Mouse (Mus musculus) erythroid progenitor cell, adult 5-6 weeks (primary cell): ENCODE results near the gene Intu. TPM values are rescaled to one million over a fixed set of nuclear protein-coding genes. Genes with fewer than 3 reads are reported as not detected.

Source experiments
- ATAC-seq: replicated peaks from 2 replicates; pipeline ENCODE4 v1.8.0; 2016; ENCODE audit warnings: moderate number of reproducible peaks, mild to moderate bottlenecking, moderate TSS enrichment, inconsistent platforms; ENCODE audit not compliant: poor library complexity, low FRiP score, severe bottlenecking
- total RNA-seq, 2 experiments: library from RNA; stranded (forward) in 1 of 2; stranded (reverse) in 1 of 2; fragments of 150-400 nt in 1 of 2; fragments of 186-747, 209-891 nt in 1 of 2; gene quantifications; 2 replicates each; pipeline versions ENCODE4 v1.2.3 to v1.2.4; 2015 to 2017; ENCODE audit warnings: low replicate concordance in 2 of 2

Intu gene
- total RNA-seq (2015; ENCODE audit: low replicate concordance) (under 0.01 and 0.72 TPM in 2 replicates), total RNA-seq (2017; ENCODE audit: low replicate concordance) (7.4 TPM in 1 of 2 replicates, not detected in the other)

DNA sequence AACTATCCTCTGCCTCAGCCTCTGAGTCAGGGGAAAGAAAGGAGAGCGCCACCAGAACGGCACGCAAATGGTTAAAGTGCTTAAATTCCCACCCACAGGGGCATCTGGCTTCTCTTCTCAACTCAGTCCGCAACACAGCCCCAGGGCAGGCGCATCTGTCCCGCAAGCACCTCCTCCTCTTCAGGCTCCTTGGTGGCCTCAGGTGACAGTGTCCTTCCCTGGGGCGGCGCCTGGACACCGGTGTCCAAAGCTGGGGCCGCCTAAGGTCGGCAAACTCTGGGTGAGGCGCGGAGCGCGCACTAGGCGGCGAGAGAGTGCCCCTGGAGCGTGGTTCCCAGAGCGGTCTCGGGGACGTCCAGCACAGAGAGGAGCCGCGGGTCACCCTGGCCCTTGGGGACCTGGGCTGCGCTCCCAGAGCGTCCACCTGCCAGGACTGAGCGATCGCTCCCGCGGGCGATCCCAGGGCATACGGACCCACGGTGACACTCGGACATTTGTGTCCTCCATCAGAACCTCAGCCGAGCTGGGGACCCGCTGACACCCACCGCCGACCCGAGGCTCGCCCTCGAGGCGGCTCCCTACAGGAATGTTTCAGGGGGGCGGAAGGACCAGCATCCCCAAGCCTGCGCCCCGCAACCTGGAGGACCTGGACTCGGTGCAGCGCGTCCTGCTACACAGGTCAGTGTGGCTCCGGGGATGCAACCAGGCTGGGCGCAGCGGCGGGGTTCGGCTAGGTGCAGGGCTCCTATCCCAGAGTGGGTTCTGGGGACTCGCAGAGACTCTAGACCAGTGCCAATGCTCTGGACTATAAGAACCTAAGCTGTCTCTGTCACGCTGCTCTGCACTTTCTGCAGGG lies at the start of gene Intu:
Intu (plus strand) TSS at position 1 of the 856 bp plus-strand sequence.
- ATAC-seq = no peak

GRCm38 (mm10) chr3:40483221-40483654 lies 47.8 kb upstream of the Intu start:
- ATAC-seq = no peak

GRCm38 (mm10) chr3:40487381-40487780 lies 43.7 kb upstream of the Intu start:
- no peak for ATAC-seq

GRCm38 (mm10) chr3:40491742-40492141 lies 39.3 kb upstream of the Intu start:
- no peak for ATAC-seq

DNA sequence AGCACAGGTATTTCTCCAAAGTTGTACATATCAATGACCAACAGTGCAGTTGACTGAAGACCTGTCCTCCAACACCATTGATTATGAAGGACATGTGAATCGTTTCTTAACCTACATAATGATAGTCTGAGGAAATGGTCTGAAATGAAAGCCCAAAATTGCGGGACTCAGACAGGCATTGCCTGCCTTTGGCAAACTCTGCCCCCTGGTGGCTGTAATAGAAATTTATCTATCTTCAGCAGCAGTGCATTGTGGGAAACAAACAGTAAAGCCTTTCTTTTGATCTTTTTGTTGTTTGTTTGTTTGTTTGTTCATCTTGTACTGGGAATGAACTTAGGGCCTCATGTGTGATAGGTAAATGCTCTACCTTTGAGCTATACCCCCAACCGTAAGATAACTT lies 32.2 kb upstream of the Intu start:
- no peak for ATAC-seq

GRCm38 (mm10) chr3:40500157-40500808 lies 30.8 kb upstream of the Intu start:
- no peak for ATAC-seq

DNA sequence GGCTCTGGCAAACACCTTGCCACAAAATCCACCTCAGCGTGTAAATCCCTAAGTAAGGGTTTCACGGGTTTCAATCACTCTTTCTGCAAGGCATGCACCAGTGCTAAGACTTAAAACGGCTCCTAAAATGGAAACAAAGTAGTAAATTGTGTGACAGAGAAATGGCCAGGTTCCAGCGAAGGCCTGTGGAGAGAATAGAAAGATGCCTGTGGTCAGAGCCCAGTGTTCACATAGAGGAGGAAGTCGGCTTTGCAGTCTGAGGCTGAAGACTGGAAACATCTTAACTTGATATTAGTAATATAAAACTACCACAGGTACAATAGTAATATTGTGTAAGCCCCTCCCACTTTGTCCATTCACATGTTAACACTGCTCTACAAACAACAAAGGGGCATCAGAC lies 26.7 kb upstream of the Intu start:
- ATAC-seq = no peak

DNA sequence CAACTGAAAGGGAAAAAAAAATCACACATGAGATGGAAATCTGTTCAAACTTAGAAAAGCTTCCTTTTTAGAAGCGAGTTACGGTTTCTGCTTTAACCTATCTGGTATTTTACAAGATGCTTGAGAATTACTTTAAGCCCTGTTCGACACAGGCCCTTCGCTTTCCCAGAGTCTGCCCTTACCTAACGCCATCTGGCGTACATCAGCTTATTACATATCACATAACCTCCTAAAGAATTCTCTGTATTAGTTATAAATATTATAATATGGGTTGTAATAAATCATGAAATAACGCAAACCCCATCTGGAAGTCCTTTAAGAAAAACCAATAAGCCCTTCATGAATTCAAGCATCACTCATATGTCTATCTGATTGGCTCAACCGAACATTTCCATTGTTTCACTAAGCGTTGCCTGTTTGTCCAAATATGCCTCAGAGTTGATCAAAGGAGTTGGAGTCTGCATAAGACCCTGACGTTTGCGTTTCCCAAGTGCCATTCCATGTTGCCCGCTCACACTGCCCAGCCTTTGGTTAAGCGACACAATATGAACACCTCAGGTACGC lies 25.6 kb upstream of the Intu start:
- no peak for ATAC-seq

GRCm38 (mm10) chr3:40508927-40509576 lies 22.0 kb upstream of the Intu start:
- ATAC-seq = no peak

DNA sequence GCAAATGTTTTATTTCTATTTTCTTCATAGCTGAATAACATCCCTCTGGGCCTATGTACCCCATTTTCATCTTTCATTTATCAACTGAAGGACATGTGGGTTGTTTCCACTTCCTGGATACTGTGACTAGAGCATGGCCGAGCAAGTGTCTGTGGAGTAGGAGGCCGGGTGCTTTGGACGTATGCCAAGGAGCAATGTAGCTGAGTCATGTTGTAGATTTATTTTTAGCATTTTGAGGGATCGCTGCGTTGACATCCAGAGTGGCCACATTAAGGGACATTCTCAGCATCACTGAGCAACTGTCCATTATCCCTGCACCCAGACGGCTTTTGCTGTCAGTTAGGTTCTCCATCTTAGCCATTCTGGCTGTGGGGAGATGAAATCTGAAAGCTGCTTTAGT lies 20.5 kb upstream of the Intu start:
- no peak for ATAC-seq

DNA sequence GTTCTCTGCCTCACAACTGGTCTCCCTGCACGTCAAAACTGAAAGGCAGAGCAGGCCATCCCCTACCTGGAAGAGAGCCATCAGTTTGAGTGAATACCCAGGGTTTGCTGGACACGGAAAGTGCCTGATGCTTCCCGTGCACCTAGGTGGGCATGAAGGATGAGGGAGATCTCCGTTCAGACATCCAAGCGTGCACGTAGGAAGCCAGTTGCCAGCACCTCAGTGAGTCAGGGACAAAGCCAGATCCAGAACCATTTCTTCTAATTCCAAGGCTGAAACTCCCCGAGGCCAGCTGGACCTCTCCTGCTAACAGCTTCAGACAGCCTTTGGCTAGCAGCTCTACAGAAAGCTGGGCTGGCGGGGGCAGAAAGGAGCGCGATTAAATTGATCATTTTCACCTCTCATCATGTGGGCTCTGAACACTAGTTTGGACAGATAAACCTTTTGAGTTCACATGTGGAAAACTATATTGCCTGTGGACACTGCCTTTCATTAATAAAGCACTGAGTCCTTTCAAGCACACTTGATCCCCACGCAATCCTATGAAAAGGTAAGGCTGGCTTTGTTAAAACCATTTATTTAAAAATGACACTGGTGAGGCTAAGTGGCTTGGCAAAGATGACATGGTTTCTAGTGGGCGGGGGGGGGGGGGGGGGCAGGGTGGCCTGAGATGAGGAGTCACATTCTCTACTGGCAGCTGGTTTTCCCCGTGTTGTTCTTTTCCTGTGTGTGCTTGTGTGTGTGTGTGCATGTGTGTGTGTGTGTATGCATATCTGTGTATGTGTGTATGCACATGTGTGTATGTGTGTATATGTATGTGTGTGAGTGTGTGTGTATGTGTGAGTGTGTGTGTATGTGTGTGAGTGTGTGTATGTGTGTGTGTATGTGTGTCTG lies 17.9 kb upstream of the Intu start:
- no peak for ATAC-seq

- ATAC-seq = no peak
These were observed 12.8 kb upstream of the Intu start for GRCm38 (mm10) chr3:40518240-40518639.

DNA sequence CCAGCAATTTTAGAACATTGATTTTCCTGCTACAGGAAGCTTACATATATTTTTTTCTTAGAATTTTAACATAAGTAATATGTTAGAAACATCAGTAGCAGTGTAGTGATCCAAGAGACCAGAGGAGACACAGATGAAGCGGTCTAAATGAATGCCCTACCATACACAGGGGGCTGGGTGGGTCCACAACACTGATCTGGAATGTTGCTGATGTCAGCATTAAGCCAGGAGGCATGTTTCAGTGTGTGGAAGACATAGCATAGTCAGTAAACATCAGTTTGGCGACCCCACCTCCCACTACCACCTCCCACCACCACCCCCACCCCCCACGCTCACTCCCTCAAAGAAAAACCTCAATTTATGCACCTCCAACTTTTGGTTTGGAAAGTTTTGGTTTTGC lies 11.5 kb upstream of the Intu start:
- no peak for ATAC-seq

DNA sequence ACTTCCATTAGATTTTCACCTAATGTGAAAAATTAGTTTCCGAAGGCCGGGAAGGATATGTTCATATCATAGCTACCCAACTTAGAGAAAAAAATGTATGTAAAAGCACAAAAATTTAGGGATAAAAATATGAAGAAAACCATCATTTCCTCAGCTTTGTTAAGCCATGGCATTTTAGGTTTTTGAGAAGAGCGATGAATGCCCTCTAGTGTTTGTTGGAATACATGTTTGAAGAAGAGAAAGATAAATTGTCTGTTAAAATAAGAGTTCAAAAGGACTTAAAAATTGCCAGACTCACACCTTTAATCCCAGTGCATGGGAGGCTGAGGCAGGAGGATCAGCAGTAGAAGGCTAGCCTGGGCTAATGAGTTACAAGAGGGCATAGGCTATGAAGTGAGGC lies 10.5 kb upstream of the Intu start:
- no peak for ATAC-seq

DNA sequence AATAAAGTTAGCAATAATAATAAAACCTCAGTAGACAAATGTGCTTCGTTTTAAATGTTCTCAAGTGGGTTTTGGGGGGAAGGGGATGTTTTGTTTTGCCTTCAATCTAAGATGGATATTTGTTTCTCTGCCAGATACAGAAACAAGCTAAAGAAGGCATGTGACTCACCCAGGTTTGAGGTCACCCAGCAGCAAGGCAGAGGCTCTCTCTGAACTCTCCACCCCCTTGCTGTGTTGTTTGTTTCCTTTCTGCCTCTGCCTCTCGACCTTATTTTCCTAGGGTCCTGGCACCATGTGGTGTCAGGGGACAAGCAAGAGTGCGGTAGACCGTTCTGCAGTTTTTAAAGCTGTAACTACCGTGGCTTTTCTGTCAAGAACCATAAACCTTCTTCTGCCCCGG lies 8.6 kb upstream of the Intu start:
- ATAC-seq = no peak

DNA sequence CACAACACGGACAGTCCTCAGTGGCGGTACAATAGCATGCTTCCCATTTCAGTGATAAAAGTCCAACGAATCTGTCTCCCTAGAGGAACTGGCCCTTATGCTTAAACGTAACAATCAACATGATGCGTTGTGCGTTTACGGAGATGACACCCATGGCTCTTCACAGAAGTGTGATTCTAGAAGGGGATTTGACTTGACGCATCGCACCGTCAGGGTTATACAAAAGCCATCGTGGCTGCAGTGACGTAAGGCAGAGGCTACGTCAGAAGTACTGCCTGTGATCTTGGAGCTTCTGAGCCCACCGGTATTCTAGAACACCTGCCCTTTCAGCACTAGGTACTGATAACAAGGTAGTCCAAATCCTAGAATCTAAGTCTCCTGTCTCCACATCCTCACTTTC lies 8.2 kb upstream of the Intu start:
- no peak for ATAC-seq

DNA sequence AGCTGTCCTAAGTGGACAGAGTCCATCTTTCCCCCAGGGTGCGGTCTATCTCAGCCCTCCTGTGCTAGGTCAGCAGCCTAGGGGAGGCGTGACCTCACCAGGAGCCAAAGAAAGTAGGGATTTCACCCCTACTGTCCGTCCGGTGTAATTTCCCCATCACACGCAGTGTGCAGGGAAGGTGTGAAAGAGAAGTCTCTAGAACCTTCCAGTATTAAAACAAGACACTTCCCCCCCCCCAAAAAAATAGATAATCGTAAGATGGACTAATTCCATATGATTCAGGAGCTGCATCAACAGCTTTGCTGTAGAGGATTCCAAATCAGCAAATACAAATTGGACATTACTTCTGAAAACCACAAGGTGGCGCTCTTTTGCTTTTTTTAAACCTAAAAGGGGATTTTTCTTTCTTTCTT lies 7.7 kb upstream of the Intu start:
- no peak; the same call in 1 of the 2 replicates for ATAC-seq

DNA sequence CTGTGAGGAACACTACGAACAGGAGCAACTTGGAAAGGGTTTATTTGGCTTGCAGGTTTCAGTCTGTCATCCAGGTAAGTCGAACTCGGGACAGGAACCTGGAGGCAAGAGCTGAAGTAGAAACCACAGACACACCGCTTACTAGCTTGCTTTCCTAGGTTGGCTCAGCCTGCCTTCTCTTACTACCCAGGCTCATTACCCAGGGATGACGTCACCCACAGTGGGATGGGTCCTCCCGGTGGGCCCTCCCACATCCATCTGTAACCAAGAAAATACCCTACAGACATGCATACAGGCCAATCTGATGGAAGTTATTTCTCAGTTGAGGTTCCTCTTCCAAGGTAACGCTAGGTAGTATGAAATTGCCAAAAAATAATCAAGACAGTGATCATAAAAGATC lies 6.2 kb upstream of the Intu start:
- ATAC-seq = no peak

- ATAC-seq = no peak
These were observed 5.7 kb upstream of the Intu start for GRCm38 (mm10) chr3:40525341-40525740.
